Mouse (Mus musculus) thymus, adult 2 months (tissue): ENCODE measurements at regions not wholly inside any gene's neighbourhood (a gene's known extent, or its start where the extent isn't known, plus 50 kb on each side); places are given as distances from the start of the nearest gene placed in this dataset.

ENCODE experiments used
- CTCF ChIP-seq: fragments of 200-500 bp; IDR thresholded peaks from 2 replicates; pipeline ENCODE4 v1.5.1; 2012; ENCODE audit warnings: mild to moderate bottlenecking, control low read depth, low read length, moderate library complexity, borderline replicate concordance; ENCODE audit not compliant: control insufficient read depth, poor library complexity, insufficient read depth; ENCODE audit errors: extremely low read depth
- POLR2A ChIP-seq: fragments of 200-500 bp; IDR thresholded peaks from 2 replicates; pipeline ENCODE4 v1.6.1; 2012; ENCODE audit warnings: mild to moderate bottlenecking, low read length, control low read depth, moderate library complexity; ENCODE audit not compliant: control insufficient read depth, poor library complexity, insufficient read depth; ENCODE audit errors: extremely low read depth

DNA sequence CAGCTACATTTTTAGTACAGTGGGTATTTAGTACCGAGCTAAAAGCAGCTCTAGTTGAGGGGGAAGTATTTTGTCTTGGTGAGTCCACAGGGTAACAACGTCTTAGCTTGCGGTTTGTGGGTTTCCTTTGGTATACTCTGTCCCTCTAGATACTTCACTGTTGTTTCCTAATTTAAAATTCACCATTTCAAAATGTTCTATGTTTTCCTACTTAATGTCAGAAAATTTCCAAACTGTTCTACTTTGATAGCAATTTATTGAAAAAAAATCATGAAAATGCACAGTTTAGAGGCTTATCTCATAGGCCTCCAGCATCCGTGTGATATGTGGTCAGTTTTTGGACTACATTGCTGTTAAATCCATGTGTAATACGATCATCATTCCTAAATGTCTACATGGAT is 238.0 kb upstream of the Cited2 start:
- no peak for TF ChIP-seq POLR2A
- TF ChIP-seq CTCF: no peak
